Mouse (Mus musculus): ENCODE data around the gene Glud1.

- TF ChIP-seq EP300 (IDR thresholded peaks at IDR 0.05) (no peak), CTCF (IDR thresholded peaks at IDR 0.05) (no peak)
Observed at GRCm38 (mm10) chr14:34347084-34347483, 36.6 kb downstream of the Glud1 start.
